Mouse (Mus musculus) forebrain, embryonic 16.5 days (tissue): Measurements from ENCODE around the gene Vwce. TPM values are rescaled to one million over a fixed set of nuclear protein-coding genes. Genes with fewer than 3 reads are reported as not detected.

Experiments used
- ATAC-seq: fragments of 200-750 bp; cut with Nextera tagmentation; 2 replicates; pipeline ENCODE4 v1.8.0; 2017; ENCODE audit warnings: mild to moderate bottlenecking, moderate library complexity
- H3K27ac ChIP-seq: fragments of 300-500 bp; sonication (generic); 2 replicates; pipeline ENCODE4 v1.5.1; 2014; ENCODE audit warnings: low read length, control low read depth
- H3K27me3 ChIP-seq: fragments of 300-500 bp; sonication (generic); replicated peaks from 2 replicates; pipeline ENCODE4 v1.6.1; 2014; ENCODE audit warnings: low read length; ENCODE audit not compliant: control insufficient read depth, insufficient read depth
- H3K36me3 ChIP-seq: fragments of 300-500 bp; sonication (generic); 2 replicates; pipeline ENCODE4 v1.6.1; 2014; ENCODE audit not compliant: control insufficient read depth, insufficient read depth
- H3K4me1 ChIP-seq: fragments of 300-500 bp; sonication (generic); replicated peaks from 2 replicates; pipeline ENCODE4 v1.6.1; 2014; ENCODE audit warnings: low read length; ENCODE audit not compliant: control insufficient read depth, insufficient read depth
- H3K4me2 ChIP-seq: fragments of 300-500 bp; sonication (generic); 2 replicates; pipeline ENCODE4 v1.6.1; 2014; ENCODE audit warnings: mild to moderate bottlenecking, low read length, control low read depth
- H3K4me3 ChIP-seq: fragments of 300-500 bp; sonication (generic); replicated peaks from 2 replicates; pipeline ENCODE4 v1.5.1; 2014; ENCODE audit warnings: mild to moderate bottlenecking, low read length, control low read depth
- H3K9ac ChIP-seq: fragments of 300-500 bp; sonication (generic); replicated peaks from 2 replicates; pipeline ENCODE4 v1.6.1; 2014; ENCODE audit warnings: low read depth, low read length, control low read depth
- H3K9me3 ChIP-seq: fragments of 300-500 bp; sonication (generic); 2 replicates; pipeline ENCODE4 v1.6.1; 2016; ENCODE audit warnings: low read length; ENCODE audit not compliant: control insufficient read depth
- WGBS: fragments of 180-500 bp; shearing (Covaris S2); extraction: QIAGEN DNeasy Blood & Tissue Kit; methylation state at CpG from one replicate; pipeline ENCODE4 v1.1.7; 2014; 5-methylcytosine and 5-hydroxymethylcytosine counted together
- polyA plus RNA-seq: library from polyadenylated mRNA; unstranded; fragments of >200 nt; fragmentation: Nextera tagmentation; extraction: Ambion mirVana; gene quantifications from 2 replicates; pipeline ENCODE4 v1.2.1, GENCODE M21; 2015

Vwce gene
- polyA plus RNA-seq, 1 experiment from 2014 or later, result 0.81 TPM

- WGBS, result 82% methylated on average over 3 of the region's 3 CpGs
- Histone ChIP-seq H3K9ac (no peak overlapping the region), H3K36me3 (no peaks in the 10 kb centered on the region)
These were observed 28.7 kb downstream of the Vwce start for GRCm38 (mm10) chr19:10662665-10663064.

DNA sequence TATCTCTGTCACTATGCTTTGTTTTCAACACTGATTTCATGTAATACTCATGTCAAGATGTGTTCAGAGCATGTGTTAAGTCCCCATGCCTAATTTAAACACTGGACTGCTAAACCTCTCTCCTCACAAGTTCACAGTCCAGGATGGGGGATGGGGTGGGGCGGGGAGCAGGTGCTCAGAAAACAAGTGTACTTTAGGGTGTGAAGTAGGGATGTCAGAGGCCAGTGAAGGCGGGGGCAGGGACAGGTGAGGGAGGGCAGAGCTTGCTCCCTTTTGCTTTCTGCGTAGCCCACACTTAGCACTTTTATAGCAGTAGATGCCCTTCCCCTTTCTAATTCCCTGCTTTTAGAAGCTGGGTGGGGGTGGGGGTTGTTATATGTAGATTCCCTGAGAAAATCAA lies 31.1 kb downstream of the Vwce start:
- Histone ChIP-seq H3K4me1 (no peaks in the 10 kb centered on the region), H3K36me3 (no peaks in the 10 kb centered on the region), H3K27me3 (no peaks in the 10 kb centered on the region), H3K27ac (no peak overlapping the region), H3K9me3 (no peaks in the 10 kb centered on the region), H3K9ac (no peak overlapping the region), H3K4me3 (no peak overlapping the region), H3K4me2 (no peak overlapping the region)
- 61% methylated on average over 3 of the region's 3 CpGs for WGBS
- 0 out of 2 replicates have a peak, but pooled peaks have one; percentile 12 for ATAC-seq

More at GRCm38 (mm10) chr19:10662665-10663064, 28.7 kb downstream of the Vwce start:
- Histone ChIP-seq H3K9me3 (no peaks in the 10 kb centered on the region), H3K4me1 (no peaks in the 10 kb centered on the region), H3K4me3 (no peak overlapping the region), H3K27ac (no peak overlapping the region), H3K27me3 (no peaks in the 10 kb centered on the region), H3K4me2 (no peak overlapping the region)
- no peak for ATAC-seq

GRCm38 (mm10) chr19:10665499-10665898 lies 31.5 kb downstream of the Vwce start:
- Histone ChIP-seq H3K4me3 (no peak overlapping the region), H3K36me3 (no peaks in the 10 kb centered on the region), H3K4me1 (no peaks in the 10 kb centered on the region), H3K4me2 (no peak overlapping the region), H3K27ac (no peak overlapping the region), H3K27me3 (no peaks in the 10 kb centered on the region), H3K9me3 (no peaks in the 10 kb centered on the region), H3K9ac (no peak overlapping the region)
- WGBS, result 14% methylated on average over 2 of the region's 2 CpGs
- peak; percentile 67 for ATAC-seq

DNA sequence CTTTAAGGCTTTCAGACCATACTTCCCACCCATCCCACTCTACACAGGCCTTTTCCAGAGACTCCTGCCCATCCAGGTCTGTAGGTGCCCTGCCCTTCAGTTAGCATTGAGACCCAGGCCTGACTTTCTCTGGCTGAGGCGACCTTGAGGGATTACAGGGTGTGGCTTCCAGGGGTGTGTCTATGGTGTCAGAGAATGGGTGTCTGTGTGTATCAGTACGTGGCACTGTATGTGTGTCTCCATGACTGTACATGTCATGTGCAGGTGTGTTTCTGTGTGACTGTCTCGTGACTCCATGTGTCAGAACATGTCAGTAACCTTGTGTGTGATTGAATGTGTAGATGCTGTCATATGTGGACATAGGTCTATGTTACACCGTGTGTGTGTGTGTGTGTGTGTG lies 37.3 kb downstream of the Vwce start:
- no peaks in the 10 kb centered on the region for H3K9me3 ChIP-seq
- WGBS, result 86% methylated on average over 4 of the region's 4 CpGs
- ATAC-seq, result no peak

GRCm38 (mm10) chr19:10671854-10672417 lies 37.9 kb downstream of the Vwce start:
- Histone ChIP-seq H3K36me3 (no peaks in the 10 kb centered on the region), H3K4me2 (no peak overlapping the region), H3K9ac (no peak overlapping the region), H3K27me3 (no peaks in the 10 kb centered on the region), H3K4me1 (no peaks in the 10 kb centered on the region), H3K4me3 (no peak overlapping the region), H3K27ac (no peak overlapping the region), H3K9me3 (no peaks in the 10 kb centered on the region)
- ATAC-seq, result no peak
- WGBS, result 74% methylated on average over 9 of the region's 9 CpGs

More for the DNA sequence above, 37.3 kb downstream of the Vwce start:
- H3K4me1 ChIP-seq, result no peaks in the 10 kb centered on the region
- H3K4me2 ChIP-seq, result no peak overlapping the region
- no peaks in the 10 kb centered on the region for H3K36me3 ChIP-seq
- no peak overlapping the region for H3K9ac ChIP-seq
- H3K27ac ChIP-seq, result no peak overlapping the region
- no peak overlapping the region for H3K4me3 ChIP-seq
- H3K27me3 ChIP-seq, result no peaks in the 10 kb centered on the region

- 59% methylated on average over 1 of the region's 1 CpGs for WGBS
- Histone ChIP-seq H3K4me1 (no peaks in the 10 kb centered on the region), H3K4me2 (no peak overlapping the region), H3K9ac (no peak overlapping the region), H3K9me3 (no peaks in the 10 kb centered on the region), H3K4me3 (no peak overlapping the region), H3K36me3 (no peaks in the 10 kb centered on the region), H3K27me3 (no peaks in the 10 kb centered on the region), H3K27ac (no peak overlapping the region)
- ATAC-seq, result no peak
These were observed 39.3 kb downstream of the Vwce start for GRCm38 (mm10) chr19:10673275-10673674.

GRCm38 (mm10) chr19:10676656-10677055 lies 42.6 kb downstream of the Vwce start:
- peaks cover 7% of the 10 kb centered on the region for H3K4me1 ChIP-seq
- no peak for ATAC-seq
- WGBS, result 80% methylated on average over 16 of the region's 16 CpGs
- H3K4me2 ChIP-seq, result no peak overlapping the region
- no peaks in the 10 kb centered on the region for H3K27me3 ChIP-seq
- no peak overlapping the region for H3K4me3 ChIP-seq
- H3K9me3 ChIP-seq, result no peaks in the 10 kb centered on the region
- H3K27ac ChIP-seq, result no peak overlapping the region
- no peaks in the 10 kb centered on the region for H3K36me3 ChIP-seq
- no peak overlapping the region for H3K9ac ChIP-seq

- WGBS, result 42% methylated on average over 6 of the region's 6 CpGs
- no peaks in the 10 kb centered on the region for H3K36me3 ChIP-seq
- H3K27ac ChIP-seq, result peak within 1 kb of the TSS; percentile 58
- peaks cover 7% of the 10 kb centered on the region for H3K4me1 ChIP-seq
- H3K9me3 ChIP-seq, result no peaks in the 10 kb centered on the region
- no peak within 1 kb of the TSS for H3K4me3 ChIP-seq
- ATAC-seq, result peak; percentile 52
- H3K27me3 ChIP-seq, result no peaks in the 10 kb centered on the region
- H3K9ac ChIP-seq, result no peak within 1 kb of the TSS
- H3K4me2 ChIP-seq, result no peak within 1 kb of the TSS
These were observed 44.1 kb downstream of the Vwce start, which contains the start of gene Pga5 for GRCm38 (mm10) chr19:10677915-10678771. Gene Pga5, minus strand, starts transcription at chr19:10678071.

DNA sequence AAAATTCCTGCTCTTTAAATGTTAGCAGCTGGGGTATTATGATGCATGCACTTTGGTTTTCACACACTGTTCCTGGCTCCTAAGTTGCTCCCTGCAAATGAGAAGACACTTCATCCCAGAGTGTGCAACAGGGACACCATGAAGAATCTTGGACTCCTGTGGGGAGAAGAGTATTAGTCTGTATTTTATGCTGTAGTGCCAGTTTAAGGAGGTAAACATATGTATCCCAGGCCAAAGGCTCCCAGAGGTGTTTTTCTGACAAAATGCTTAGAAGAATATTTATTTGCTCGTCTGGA lies 44.7 kb downstream of the Vwce start:
- H3K27me3 ChIP-seq, result no peaks in the 10 kb centered on the region
- peaks cover 7% of the 10 kb centered on the region for H3K4me1 ChIP-seq
- H3K36me3 ChIP-seq, result no peaks in the 10 kb centered on the region
- H3K4me2 ChIP-seq, result no peak overlapping the region
- peak overlapping the region; percentile 58 for H3K27ac ChIP-seq
- no peak overlapping the region for H3K9ac ChIP-seq
- no peak overlapping the region for H3K4me3 ChIP-seq
- 60% methylated on average over 1 of the region's 1 CpGs for WGBS
- H3K9me3 ChIP-seq, result no peaks in the 10 kb centered on the region
- peak; percentile 74 for ATAC-seq
